Mouse (Mus musculus) E14TG2a.4 (cell line): ENCODE results near the gene Ppid.

Experiments
- CTCF ChIP-seq: conservative IDR thresholded peaks from 2 replicates; pipeline ENCODE4 v1.5.1; 2014; ENCODE audit warnings: low read length
- NANOG ChIP-seq: IDR thresholded peaks from 2 replicates; pipeline ENCODE4 v1.6.1; 2014; ENCODE audit warnings: borderline replicate concordance, low read length, mixed read lengths
- POU5F1 ChIP-seq: IDR thresholded peaks from 2 replicates; pipeline ENCODE4 v1.6.1; 2014; ENCODE audit warnings: low read length, borderline replicate concordance

- no peak for TF ChIP-seq CTCF
- TF ChIP-seq NANOG: no peak
- no peak for TF ChIP-seq POU5F1
Measured at GRCm38 (mm10) chr3:79652129-79652528, 61.0 kb downstream of the Ppid start.
